Mouse (Mus musculus) liver, postnatal 0 days (tissue): ENCODE data around the gene Ttc39b.

Experiments
- CTCF ChIP-seq: sonication (generic); IDR thresholded peaks from 2 replicates; pipeline ENCODE4 v1.5.1; 2016; ENCODE audit warnings: antibody characterized with exemption, low read depth
- EP300 ChIP-seq: IDR thresholded peaks from 2 replicates; pipeline ENCODE4 v1.6.1; 2016; ENCODE audit warnings: antibody characterized with exemption, low read depth, mild to moderate bottlenecking

DNA sequence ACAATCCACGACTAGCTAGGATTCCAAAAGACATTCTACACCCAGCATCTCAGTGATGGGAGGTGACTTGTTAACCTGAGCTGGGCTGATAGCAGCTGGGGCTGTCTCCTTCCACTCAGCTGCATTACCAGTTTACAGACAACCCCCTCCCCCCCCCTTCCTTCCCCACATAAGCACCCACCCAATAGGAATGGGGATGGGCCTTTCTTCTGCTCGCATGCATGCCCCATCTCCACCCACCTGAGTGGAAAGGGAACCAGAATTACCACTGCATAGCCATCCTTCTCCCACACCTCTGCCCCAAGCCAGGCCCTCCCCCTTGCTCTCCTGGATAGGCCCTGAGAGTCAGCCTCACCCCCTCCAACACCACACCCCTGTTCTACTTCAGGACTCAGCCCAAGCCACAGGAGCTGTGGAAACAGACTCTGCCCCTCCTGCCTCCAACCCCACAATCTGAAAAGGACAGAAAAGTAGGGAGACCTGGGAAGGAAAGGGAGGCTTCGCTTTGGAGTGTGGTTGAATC, 6.2 kb downstream of the Ttc39b start:
- TF ChIP-seq CTCF (no peak), EP300 (no peak)
